Mouse (Mus musculus): ENCODE measurements around the gene Cadps. TPM values are rescaled to one million over a fixed set of nuclear protein-coding genes. Genes with fewer than 3 reads are reported as not detected.

Gene Cadps
- polyA plus RNA-seq, 1 experiment from 2014 or later = 0.31 TPM

- Histone ChIP-seq H3K4me2 (no peak overlapping the region), H3K4me3 (no peak overlapping the region; the same call in 1 of the 2 replicates), H3K27ac (no peak overlapping the region), H3K9ac (no peak overlapping the region), H3K36me3 (no peaks in the 10 kb centered on the region), H3K27me3 (peaks cover 100% of the 10 kb centered on the region), H3K9me3 (no peaks in the 10 kb centered on the region), H3K4me1 (peaks cover 18% of the 10 kb centered on the region)
- 1% methylated on average over 42 of the region's 42 CpGs for WGBS
- ATAC-seq (ENCODE audit: borderline replicate concordance, extremely low read depth, low FRiP score, low TSS enrichment) = no peak
Measured at GRCm38 (mm10) chr14:12341075-12341788, 481.6 kb downstream of the Cadps start.

DNA sequence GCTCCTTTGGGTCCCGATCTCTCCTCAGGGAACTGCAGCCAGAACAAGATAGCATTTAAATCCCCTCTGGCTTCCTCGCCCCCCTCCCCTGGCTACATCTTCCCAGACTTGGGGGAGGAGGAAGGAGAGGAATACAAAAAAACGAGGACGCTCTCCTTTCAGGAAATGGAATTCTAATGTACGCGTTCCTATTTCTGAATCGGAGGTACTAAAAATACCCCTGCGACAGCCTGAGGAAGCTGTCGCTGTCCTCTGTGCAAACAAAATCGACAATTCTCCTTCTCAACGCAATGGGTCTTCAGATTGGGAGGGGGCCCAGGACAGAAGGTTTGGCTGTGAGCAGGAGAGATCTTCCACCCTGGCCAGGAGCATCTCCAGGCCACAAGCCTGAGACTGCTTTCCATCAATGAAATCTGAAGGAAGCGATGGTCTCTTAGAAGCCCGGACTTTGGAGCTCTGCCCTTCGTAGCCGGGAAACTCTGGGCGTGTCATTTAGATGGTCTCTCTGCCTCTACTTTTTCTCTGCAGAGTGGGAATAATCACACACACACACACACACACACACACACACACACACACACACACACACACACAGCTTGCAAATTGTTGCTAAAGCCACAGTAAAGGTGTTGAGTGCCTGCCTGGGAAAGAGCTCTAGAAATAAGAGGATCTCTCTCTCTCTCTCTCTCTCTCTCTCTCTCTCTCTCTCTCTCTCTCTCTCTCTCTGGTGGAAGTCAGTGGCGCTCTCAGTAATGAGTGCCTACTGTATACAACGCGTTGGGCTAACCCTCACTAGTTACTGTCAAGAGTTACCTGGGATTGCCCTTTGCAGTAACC is 482.4 kb downstream of the Cadps start:
- Histone ChIP-seq H3K27me3 (peaks cover 100% of the 10 kb centered on the region), H3K4me1 (peaks cover 11% of the 10 kb centered on the region), H3K4me2 (no peak overlapping the region), H3K4me3 (no peak overlapping the region), H3K27ac (no peak overlapping the region), H3K36me3 (no peaks in the 10 kb centered on the region), H3K9ac (no peak overlapping the region), H3K9me3 (no peaks in the 10 kb centered on the region)
- no peak for ATAC-seq (ENCODE audit: borderline replicate concordance, extremely low read depth, low FRiP score, low TSS enrichment)
- 1% methylated on average over 19 of the region's 19 CpGs for WGBS

DNA sequence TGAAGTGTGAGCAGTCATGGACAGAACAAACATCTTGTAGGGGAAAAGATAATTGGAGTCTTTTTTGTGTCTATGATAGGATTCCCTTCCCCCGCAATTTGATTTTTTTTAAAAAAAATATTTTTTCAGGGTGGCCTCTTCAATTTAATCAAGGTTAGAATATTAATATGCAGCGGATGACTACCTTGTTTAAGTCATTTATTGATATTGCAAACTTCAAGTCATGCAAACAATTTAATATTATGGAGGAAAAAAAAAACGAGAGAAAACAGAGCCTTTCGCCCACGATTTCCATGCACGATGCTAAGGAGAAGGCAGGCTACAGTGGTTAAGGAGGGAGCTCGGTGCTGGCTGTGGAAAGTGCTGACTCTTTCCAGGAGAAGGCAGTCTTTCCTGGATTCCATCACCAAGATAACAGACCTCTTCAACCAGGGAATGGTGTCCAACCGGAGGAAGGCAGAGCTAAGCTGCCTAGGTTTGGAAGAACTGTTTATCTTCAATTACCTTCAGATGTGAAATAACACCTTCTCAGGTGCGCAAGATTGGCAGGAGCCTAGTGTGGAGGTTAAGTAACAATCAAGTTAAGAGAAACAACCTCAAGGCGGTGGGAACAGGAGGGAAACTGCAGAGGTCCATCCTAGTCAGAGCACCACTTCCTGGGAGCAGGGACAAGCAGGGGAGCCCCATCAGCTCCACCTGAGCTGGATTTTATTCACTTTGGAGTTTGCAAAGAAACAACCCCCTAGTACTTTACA is 483.9 kb downstream of the Cadps start:
- Histone ChIP-seq H3K4me2 (no peak overlapping the region), H3K27me3 (peaks cover 100% of the 10 kb centered on the region), H3K9me3 (no peaks in the 10 kb centered on the region), H3K9ac (no peak overlapping the region), H3K4me1 (0 out of 2 replicates have a peak, but pooled peaks cover 3% of the 10 kb centered on the region), H3K4me3 (no peak overlapping the region), H3K36me3 (no peaks in the 10 kb centered on the region), H3K27ac (no peak overlapping the region)
- WGBS = 2% methylated on average over 10 of the region's 10 CpGs
- no peak for ATAC-seq (ENCODE audit: borderline replicate concordance, extremely low read depth, low FRiP score, low TSS enrichment)

DNA sequence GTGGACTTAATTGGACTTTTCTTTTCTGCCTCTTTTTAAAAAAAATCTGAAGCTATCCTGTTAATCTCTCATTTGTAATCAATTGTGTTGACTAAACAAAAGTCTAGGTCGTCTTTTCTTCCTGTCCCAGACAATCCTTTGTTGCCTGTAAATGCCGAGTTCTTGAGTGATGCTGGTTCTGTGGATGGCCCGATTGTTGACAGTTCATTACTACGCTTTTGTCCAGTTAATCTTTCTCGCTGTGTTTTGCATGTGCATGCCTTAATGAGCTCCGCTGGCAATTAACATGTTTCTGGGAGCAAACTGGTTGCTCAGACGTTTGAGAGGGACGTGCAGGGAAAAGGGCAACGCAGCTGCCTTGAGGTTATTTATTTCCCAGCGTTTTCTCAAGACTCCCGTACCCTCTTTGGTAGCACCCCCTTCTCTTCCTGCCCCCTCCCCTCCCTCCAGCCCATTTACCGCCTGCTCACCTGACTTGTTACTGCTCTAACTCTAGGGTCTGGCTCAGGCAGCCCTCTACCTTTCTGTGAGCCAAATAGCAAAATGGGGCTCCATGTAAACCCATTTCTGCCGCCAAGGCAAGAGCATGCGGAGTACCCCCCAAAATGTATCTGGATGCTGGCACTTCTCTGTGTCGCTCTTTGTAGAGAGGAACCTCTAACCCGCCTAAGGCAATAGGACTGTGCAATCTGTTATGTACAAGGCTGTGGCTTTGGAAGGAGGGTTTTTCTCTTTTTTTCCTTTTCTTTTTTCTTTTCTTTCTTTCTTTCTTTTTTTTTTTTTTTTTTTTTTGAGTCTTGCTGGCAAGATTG is 484.7 kb downstream of the Cadps start:
- 6% methylated on average over 16 of the region's 16 CpGs for WGBS
- no peak overlapping the region for H3K4me3 ChIP-seq
- H3K36me3 ChIP-seq = no peaks in the 10 kb centered on the region
- H3K9me3 ChIP-seq = no peaks in the 10 kb centered on the region
- no peak for ATAC-seq (ENCODE audit: borderline replicate concordance, extremely low read depth, low FRiP score, low TSS enrichment)
- H3K27me3 ChIP-seq = peaks cover 92% of the 10 kb centered on the region
- H3K4me1 ChIP-seq = 0 out of 2 replicates have a peak, but pooled peaks cover 3% of the 10 kb centered on the region
- H3K4me2 ChIP-seq = no peak overlapping the region
- H3K9ac ChIP-seq = no peak overlapping the region
- no peak overlapping the region for H3K27ac ChIP-seq

DNA sequence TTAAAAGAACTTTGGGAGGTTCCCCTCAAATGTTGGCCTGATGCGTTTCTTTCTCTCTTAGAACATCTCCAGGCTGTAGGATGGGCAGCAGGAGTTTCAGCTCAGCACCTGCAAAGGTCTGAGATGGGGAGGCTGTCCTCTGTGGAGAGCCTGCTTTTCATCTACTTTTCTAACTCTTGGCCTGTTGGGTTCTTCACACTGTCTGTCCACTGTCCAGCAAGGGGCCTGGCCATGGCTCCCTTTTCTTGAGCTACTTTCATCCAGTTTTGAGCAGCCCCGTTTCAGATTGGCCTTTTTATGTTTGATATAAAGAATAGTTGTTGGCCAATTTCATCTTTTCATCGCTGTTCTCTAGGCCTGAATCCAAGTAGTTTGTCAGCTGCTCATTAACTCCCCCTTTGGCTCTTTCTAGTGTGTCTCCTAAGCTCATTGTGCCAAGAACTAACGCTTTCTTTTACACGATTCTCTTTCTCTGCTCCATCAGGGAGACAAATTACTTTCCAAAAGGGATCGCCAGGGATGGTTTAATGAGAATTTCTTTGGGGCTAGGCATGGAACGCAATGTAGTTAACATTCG is 485.4 kb downstream of the Cadps start:
- 9% methylated on average over 8 of the region's 8 CpGs for WGBS
- H3K4me3 ChIP-seq = no peak overlapping the region

GRCm38 (mm10) chr14:12334925-12335324 is 488.0 kb downstream of the Cadps start:
- ATAC-seq (ENCODE audit: borderline replicate concordance, extremely low read depth, low FRiP score, low TSS enrichment) = no peak
- H3K27ac ChIP-seq = no peak overlapping the region
- no peaks in the 10 kb centered on the region for H3K9me3 ChIP-seq
- no peak overlapping the region for H3K4me3 ChIP-seq
- H3K27me3 ChIP-seq = peaks cover 60% of the 10 kb centered on the region
- H3K9ac ChIP-seq = no peak overlapping the region
- 36% methylated on average over 7 of the region's 7 CpGs for WGBS
- H3K4me2 ChIP-seq = no peak overlapping the region
- no peaks in the 10 kb centered on the region for H3K4me1 ChIP-seq
- no peaks in the 10 kb centered on the region for H3K36me3 ChIP-seq

More for the DNA sequence above, 485.4 kb downstream of the Cadps start:
- Histone ChIP-seq H3K4me2 (no peak overlapping the region), H3K27me3 (peaks cover 85% of the 10 kb centered on the region), H3K36me3 (no peaks in the 10 kb centered on the region), H3K9me3 (no peaks in the 10 kb centered on the region), H3K9ac (no peak overlapping the region), H3K27ac (no peak overlapping the region), H3K4me1 (0 out of 2 replicates have a peak, but pooled peaks cover 3% of the 10 kb centered on the region)
- no peak for ATAC-seq (ENCODE audit: borderline replicate concordance, extremely low read depth, low FRiP score, low TSS enrichment)

- ATAC-seq (ENCODE audit: borderline replicate concordance, extremely low read depth, low FRiP score, low TSS enrichment) = no peak
- H3K4me1 ChIP-seq = no peaks in the 10 kb centered on the region
- no peak overlapping the region for H3K27ac ChIP-seq
- H3K4me3 ChIP-seq = no peak overlapping the region
- H3K9ac ChIP-seq = no peak overlapping the region
- peaks cover 47% of the 10 kb centered on the region for H3K27me3 ChIP-seq
- H3K4me2 ChIP-seq = no peak overlapping the region
- H3K36me3 ChIP-seq = no peaks in the 10 kb centered on the region
- WGBS = 72% methylated on average over 7 of the region's 7 CpGs
- no peaks in the 10 kb centered on the region for H3K9me3 ChIP-seq
Measured at GRCm38 (mm10) chr14:12333622-12334021, 489.3 kb downstream of the Cadps start.
